Mouse (Mus musculus): ENCODE measurements around the gene Mgll. TPM values are rescaled to one million over a fixed set of nuclear protein-coding genes. Genes with fewer than 3 reads are reported as not detected.

Gene Mgll
- polyA plus RNA-seq, 1 experiment = 189 TPM

DNA sequence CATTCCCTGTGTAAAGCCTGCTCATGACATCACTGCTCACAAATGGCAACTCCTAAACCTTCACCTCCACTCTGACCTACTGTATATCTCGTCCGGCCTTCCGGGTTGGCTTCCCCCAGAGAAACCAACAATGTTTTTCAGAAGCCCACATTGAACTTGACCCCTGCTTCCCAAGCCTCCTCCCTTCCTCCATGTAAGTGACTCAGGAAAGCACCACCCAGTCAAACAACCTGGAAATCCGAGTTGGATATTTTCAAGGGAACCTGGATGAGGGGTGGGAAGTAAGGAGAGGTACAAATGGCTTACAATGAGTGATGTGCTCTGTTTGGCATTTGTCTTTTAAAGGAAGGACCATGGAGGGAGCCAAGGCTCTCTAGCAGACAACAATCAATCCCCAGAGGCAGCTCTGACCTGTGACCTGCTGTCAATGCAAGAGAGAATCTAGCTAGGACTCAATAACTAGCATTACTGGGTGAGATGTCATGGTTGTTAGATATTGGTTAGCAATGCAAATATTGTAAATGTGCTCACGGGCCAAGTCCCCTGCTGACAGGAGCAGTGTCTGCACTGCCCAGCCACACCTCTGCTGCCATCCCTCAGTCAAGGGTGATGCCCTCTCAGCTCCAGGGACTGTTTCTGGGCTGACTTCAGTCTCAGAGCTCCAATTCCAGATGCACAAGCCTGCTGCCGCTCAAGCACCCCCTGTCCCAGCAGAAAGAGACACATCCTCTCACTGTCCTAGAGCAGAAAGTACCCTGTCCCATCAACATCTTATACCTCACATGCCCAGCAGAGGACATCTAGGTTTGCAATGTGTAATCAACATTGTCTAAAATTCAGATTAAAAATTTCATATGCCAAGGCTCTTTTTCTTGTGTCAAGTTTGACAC lies 6.8 kb upstream of the Mgll start:
- DNase-seq (ENCODE audit: extremely low spot score in 1 of 2, low spot score in 1 of 2) = no peak

DNA sequence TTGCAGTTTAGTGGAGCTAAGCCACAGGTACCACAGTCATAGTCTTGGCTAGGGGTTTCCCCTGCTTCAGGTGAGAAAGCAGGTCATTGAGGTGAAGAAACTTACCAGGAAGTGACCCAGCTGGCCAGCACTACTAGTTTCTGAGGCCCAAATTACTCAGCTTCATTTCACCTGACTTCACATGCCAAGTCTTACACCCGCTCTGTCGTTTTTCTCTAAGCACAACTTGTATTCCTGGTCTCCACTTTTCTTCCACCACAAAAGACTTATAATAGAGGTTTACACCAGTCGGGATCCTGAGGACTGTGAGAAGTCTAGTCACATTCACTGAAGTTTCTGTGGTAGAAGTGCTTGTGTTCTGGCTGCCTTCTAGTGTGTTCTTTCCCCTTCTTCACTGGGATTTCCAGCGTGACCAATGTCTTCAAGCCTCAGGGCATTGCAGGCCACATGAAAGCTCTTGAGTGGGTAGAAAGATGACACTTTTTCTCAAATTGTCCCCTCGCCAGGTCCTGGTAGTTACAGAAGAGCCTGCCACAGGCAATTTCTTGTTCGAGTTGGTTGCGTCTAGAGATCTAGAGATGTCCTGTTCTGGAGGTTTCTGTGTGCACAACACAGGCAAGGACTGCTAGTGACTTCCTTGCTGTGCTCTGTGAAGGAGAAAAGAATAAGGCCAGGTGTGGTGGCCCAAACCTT lies 6.0 kb upstream of the Mgll start:
- DNase-seq (ENCODE audit: extremely low spot score in 1 of 2, low spot score in 1 of 2) = no peak

DNA sequence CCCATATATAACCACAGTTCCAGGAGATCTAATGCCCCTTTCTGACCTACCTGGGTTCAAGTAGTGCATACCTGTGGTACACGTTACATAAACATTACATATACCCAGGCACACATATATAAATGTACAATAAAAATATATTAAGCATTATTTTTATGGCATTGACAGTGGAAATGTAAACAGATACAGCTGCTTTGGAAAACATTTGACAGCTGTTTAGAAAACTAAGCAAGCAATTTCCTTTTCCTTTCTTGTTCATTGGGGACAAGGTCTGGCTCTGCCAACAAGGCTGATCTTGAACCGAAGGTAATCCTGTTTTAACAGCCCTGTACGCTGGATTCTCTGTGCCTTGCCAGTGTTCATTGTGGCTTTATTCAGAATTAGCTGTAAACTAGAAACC lies 3.2 kb upstream of the Mgll start:
- DNase-seq (ENCODE audit: extremely low spot score in 1 of 2, low spot score in 1 of 2) = no peak

DNA sequence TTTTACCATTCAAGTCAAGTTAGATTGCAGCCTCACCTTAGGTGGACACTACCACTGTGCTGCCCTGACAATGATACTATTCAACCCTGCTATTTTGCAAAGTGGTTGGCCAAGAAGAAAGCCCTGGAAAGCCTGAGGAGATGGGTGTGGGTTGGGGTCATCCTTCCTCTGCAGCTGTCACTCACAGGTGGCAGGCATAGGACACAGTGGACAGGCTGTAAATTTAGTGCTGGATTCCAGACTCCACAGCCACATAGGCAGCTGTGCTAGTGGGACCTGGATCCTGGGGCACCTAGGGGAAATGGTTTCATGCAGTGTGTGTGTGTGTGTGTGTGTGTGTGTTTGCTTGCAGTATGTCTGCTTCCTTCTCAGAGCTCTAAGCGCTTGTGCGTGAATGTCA lies 1.3 kb upstream of the Mgll start:
- no peak for DNase-seq (ENCODE audit: extremely low spot score in 1 of 2, low spot score in 1 of 2)

DNA sequence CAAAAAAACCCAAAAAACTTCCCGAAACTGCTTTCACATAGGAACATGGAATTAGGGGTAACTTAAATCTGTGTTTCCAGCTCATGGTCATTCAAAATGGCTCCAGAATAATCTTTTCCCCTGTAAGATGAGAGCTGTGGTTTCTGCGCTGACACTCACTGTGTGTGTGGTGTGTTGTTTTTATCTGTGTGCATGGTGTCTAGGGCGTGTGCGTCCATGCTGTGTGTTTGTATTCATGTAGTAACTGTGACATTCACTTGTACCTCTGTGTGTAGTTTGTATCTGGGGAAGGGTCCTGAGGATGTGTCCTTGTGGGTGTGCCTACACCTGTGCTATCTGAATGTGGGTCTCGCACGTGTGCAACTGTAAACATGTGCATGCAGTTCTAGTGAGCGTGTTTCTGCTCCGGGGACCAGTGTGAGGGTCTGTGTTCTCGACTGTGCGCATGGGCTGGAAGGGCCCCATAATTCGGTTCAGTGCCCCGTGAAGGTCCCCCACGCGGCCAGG lies 353 bp upstream of the Mgll start:
- no peak for DNase-seq (ENCODE audit: extremely low spot score in 1 of 2, low spot score in 1 of 2)

DNA sequence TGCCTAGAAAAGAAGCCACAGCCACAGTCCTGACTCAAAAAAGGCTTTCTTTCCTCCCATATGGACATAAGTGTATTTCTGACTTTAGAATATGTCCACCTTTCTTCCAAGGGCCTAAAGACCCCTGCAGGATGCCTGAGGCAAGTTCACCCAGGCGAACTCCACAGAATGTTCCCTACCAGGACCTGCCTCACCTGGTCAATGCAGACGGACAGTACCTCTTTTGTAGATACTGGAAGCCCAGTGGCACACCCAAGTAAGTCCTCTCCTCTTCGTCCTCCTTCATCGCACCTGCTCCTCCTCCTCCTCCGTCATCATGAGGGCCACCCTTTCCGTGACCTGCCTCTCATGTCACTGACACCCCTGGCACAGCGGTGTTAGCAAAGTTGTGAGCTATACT lies 1.4 kb downstream of the Mgll start:
- DNase-seq (ENCODE audit: extremely low spot score in 1 of 2, low spot score in 1 of 2) = no peak

DNA sequence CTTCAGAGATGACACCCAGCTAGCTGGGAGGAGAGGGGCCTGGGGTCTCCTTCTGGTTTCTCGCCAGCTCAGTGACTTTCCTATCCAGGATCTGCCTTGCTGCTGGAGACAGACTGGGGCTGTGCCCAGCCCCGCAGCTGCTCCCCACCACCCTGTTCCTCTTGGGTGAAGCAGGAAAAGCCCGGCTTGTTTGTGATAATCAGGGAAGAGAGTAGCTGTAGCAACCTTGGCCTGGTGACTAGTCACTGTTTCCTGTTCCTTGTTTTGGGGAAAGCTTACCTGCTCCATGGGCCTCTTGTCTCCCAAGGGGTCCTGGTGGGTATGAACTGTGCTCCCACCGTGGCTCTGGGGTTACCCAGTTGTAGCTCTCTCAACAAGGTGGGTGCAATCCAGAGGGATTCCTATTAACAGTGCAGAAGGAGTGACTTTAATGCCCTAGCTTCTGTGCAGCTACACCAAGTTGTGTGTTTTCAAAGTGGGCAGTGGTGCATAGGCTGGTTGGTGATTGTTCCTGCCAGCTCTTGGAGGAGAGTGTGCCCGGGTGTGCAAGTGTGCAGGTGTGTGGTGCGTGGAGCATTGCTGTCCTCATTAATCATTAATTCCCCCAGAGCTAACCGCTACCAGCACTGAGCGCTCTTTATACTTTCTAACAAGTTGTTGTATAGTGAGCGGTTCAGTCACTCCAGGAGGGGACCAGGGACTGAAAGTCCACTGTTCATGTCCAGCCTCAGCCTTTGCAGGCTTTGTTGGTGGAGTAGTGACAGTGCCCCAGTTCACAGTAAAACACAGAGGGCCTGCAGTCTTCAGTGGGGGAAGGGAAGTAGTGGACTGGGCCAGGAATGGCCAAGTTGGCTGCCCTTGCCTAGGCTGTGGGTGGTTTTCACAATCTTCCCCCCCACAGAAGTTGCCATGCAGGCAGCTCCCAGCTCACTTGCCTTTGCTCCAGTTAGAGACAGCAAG lies 2.3 kb downstream of the Mgll start:
- DNase-seq (ENCODE audit: extremely low spot score in 1 of 2, low spot score in 1 of 2) = peak; percentile 59 to 72

DNA sequence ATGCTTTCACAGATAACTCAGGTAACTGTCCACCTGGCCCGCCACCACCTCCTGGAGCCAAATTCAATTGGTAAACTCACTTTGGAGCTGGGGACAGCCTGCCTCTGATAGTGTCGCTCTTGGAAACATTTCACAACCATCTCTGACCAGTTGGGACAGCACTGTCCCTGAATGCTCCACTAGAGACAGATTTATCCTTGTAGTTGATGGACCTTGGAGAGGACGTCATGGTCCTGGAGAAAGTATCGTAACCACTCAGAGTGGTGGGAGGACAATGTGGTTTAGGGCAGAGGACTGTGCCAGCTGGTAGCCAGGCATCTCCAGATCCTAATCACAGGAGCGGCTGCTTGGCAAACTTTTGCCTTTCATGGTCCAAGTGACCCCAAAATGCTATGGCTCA lies 3.3 kb downstream of the Mgll start:
- DNase-seq (ENCODE audit: extremely low spot score in 1 of 2, low spot score in 1 of 2) = no peak

DNA sequence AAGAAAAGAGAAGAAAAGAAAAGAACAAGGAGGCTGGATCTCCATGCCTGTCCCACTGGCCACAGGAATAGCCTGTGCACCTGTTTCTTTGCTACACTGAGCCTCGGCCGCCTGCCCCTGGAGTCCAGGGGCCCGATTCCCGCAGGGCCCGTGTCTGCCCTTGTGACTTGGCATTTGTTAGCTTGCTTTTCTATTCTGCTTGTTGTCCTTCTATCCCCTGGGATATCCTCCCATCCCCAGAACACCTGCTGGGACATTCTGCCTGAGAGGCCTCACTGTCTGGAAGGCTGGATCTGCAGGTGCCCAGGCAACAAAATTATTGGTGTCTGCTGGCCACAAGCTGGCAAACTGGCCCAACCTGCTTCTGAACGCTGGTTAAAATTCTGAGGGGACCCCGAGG lies 3.8 kb downstream of the Mgll start:
- no peak for DNase-seq (ENCODE audit: extremely low spot score in 1 of 2, low spot score in 1 of 2)

DNA sequence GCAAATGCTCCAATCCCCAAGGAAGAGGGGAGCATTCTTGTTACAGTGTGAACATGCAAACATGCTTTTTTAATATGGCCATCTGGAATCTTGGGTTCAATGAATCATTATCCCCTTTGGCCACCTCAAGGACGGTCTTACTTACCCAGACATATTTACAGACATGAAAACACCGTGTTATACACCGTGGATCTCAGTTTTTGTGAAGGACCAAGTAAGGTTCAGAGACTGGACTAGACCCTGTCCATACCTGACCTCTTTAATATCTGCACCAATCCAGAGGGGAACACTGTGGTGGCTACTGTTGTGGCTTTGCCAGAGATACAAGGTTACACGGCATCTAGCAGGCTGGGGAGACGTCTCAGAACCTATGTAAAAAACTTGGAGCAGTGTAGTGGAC lies 4.3 kb downstream of the Mgll start:
- DNase-seq (ENCODE audit: extremely low spot score in 1 of 2, low spot score in 1 of 2) = no peak

DNA sequence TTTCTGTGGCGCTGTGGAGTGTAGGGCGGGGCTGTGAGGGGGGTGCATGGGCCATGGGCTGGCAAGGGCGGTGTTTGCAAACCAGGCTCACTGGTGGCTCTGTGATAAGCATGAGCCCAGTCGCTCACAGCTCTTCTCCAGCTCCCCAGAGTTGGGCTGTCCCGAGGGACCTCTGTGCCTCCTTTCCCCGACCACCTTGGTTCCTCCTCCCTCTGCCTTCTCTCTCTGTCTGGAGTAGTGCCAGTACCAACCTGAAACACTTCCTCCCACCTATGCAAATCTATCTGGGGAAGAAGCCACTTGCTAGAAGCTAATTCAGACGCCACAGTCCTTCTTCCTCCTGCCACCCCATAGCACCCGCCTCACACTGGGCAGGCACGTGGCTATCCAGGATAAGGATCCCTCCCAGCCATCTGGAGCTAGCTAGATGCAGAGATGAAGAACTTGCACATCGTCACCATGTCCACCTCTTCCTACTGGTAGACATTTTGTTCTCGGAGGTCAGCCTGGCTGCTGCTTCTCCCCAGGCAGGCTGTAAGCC lies 7.1 kb downstream of the Mgll start:
- peak; percentile 62 to 76 for DNase-seq (ENCODE audit: extremely low spot score in 1 of 2, low spot score in 1 of 2)

DNA sequence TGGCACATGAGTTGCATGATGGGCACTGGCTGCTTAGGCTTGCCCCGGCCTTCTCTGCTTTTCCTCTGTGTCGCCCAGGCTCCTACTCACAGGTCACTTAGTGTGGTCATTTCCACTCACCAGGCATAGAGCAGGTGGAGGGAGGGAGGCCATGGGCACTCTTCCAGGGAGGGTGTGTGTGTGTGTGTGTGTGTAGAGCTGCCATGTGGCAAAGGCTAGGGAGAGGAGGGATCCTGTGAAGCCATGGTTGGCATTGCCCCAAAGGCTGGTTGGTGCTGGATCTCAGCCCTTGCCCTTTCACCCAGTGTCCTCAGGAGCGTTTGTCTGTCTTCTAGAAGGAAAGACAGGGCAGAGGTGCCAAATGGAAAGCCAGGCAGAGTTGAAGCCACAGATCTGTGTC lies 7.8 kb downstream of the Mgll start:
- DNase-seq (ENCODE audit: extremely low spot score in 1 of 2, low spot score in 1 of 2) = no peak

DNA sequence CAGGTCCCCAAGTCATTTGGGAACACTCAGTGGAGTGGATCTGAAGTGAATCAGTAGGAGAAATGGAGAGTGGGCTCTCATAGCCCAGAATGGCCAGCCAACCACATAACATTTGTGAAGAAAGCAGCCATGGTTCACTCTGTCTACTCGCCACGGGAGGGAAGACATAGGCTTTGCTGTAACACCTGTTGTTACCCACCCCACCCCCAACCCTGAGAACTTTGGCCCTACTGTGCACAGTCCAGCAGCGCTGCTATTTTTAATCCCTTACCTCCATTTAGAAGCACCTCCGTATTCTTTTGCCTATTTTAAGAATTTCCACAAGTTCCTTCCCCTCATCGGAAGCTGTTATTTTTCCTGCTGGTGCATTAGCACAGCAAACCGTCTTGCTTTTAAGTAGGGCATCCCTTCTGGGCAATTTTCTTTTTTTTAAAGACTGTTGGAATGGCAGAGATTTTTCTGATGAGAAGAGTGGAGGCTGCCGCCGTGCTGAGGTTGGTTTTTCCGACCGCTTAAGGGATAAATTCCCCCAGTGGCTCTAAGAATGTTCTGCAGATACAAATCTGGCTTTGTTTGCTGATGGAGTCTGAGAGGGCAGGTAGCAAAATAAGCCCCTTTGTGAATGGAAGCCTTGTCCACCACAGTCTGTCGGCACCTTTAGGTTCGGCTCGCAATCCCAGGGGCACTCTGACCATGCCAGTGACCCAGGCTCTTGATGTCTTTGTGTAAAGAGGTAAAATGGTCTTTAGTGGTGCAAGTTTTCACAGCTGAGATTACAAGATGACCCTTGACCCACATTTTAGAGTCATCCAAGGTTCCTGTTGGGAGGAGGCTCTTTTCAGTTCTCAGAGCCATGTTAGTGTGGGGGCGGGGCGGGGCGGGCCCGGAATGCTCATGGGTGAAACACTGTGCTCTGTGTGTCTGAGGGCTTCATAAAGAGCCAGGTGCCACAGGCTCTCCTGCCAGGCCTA lies 8.7 kb downstream of the Mgll start:
- no peak for DNase-seq (ENCODE audit: extremely low spot score in 1 of 2, low spot score in 1 of 2)

DNA sequence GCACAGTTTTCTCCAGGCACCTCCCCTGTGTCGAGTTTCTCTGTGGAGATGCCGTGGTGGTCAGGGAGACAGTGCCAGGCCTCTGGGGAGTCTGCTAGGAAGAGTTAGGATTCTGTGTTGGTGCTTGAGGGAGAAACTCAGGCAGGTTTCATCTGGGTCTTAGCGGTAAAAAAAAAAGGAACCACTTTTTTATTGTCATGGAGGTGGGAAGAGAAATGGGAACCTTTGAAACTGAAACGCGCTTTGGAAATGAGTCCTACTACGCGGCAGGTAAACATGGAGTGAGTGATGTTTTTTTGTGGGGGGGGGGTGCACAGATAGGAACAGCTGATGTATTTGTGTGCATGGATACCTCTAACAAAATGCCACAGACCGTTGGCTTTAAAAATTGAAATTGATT lies 12.1 kb downstream of the Mgll start:
- no peak for DNase-seq (ENCODE audit: extremely low spot score in 1 of 2, low spot score in 1 of 2)

DNA sequence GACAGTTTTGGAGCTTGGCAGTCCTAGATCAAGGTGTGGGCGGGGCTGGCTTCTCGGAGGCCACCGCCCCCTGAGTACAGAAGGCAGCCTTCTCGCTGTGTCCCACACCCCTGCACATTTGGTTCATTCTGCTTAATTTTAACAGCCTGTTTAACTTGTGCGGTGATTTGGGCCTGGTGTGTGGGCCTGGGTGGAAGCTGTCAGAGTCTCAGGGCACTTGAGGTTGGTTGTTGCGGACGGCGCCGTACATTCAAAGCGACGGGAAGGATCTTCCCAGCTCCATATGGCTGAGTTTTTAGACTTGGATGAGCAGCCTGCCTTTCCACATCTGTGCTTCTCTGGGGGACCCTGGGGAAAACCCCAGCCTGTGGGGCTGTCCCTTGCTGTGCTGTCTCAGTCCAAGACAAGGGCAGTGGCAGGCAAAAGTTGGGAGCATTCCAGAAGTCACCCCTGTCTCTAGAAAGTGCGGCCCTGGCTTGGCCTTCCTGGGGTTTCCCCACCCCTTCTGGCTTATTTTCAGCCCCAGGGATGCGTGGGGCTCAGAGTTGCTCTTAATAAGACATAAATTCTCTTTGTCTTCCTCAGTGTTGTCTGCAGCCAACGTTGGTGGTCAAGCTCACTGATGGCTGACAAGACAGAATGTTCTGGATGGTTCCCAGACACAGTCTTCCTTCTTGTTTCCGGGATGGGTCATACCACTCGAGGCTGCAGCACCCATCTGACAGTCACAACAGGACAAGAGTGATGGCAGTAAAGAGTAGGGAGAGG lies 12.7 kb downstream of the Mgll start:
- peak; percentile 57 to 77 for DNase-seq (ENCODE audit: extremely low spot score in 1 of 2, low spot score in 1 of 2)

DNA sequence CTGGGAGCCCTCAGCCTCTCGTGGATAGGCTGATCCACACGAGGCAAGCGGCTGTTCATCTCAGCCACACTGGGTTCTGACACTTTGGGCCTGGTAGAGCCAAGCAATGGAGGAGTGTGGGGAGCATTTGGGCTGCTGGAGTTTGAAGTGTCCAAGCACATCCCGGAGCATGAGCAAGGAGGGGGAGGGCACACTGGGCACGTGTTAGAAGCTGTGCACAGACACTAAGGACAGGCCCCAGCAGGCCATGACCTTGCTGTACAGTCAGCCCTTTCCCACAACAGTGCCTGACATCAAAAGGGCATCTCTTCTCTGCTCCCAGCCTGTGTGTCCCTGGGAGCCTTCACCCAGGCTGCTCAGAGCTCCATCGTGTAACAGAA lies 13.3 kb downstream of the Mgll start:
- DNase-seq (ENCODE audit: extremely low spot score in 1 of 2, low spot score in 1 of 2) = no peak

DNA sequence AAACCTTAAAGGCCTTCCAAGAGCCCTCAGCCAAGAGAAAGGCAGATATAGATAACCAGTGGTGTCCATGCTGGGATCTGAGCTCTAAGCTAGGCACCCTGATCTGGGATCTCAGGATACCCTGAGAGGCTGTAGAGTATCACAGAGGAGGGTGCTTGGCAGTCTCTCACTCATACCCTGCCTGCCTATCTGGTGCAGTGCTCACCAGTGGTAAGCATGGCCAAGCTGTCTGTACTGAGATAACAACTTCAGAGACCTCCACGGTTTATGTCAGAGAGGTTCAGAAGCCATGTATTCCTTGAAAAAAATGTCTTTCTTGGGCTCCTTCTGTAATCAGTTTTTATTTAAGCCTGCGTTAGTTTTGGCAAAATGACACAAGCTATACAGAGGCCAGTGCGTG lies 16.8 kb downstream of the Mgll start:
- no peak for DNase-seq (ENCODE audit: extremely low spot score in 1 of 2, low spot score in 1 of 2)

DNA sequence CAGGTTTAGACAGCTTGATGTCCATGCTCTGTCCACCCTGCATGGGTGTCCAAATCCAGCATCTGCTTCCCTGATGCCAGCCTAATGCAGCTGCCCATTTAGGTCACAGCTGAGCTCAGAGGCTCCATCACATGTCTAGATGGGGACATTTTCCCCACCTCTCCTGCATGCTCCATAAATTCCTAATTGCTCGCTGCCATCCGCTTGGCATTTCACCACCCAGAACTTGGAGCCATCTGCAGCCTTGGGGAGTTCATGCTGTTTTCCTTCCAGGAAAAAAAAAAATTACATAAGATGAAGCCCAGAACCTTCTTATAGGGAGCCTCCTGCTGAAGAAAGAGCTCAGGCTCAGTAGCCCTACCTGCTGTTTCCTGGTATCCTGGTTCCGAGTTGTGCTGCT lies 17.6 kb downstream of the Mgll start:
- DNase-seq (ENCODE audit: extremely low spot score in 1 of 2, low spot score in 1 of 2) = no peak

Measured in frontal cortex, adult 2 months (tissue).